Mouse (Mus musculus) MEL (cell line): Measurements from ENCODE around the gene Ly6g6d.

Source experiments
- EP300 ChIP-seq, 2 experiments: IDR thresholded peaks; 2 replicates each; pipeline ENCODE4 v1.6.1; 2011; ENCODE audit warnings: improper control_type of control experiment in 2 of 2, low read length in 2 of 2, low read depth in 1 of 2, mild to moderate bottlenecking in 1 of 2
- JUND ChIP-seq: IDR thresholded peaks from 2 replicates; pipeline ENCODE4 v1.6.1; 2011; ENCODE audit warnings: low read depth, mild to moderate bottlenecking, improper control_type of control experiment, low read length
- POLR2A ChIP-seq, 2 experiments: IDR thresholded peaks; 2 replicates each; pipeline ENCODE4 v1.6.1; 2011 to 2012; ENCODE audit warnings: low read length in 2 of 2, mild to moderate bottlenecking in 2 of 2, control low read depth in 1 of 2, improper control_type of control experiment in 1 of 2, low read depth in 1 of 2, moderate library complexity in 1 of 2; ENCODE audit not compliant: control insufficient read depth in 1 of 2, insufficient read depth in 1 of 2, poor library complexity in 1 of 2
- USF2 ChIP-seq, 2 experiments: IDR thresholded peaks; 2 replicates each; pipeline ENCODE4 v1.6.1; 2011 to 2012; ENCODE audit warnings: improper control_type of control experiment in 2 of 2, low read length in 2 of 2, borderline replicate concordance in 1 of 2, inconsistent platforms in 1 of 2, low read depth in 1 of 2, mild to moderate bottlenecking in 1 of 2; ENCODE audit not compliant: insufficient read depth in 1 of 2
- ZNF384 ChIP-seq: IDR thresholded peaks from 2 replicates; pipeline ENCODE4 v1.6.1; 2012; ENCODE audit warnings: low read depth, mild to moderate bottlenecking, inconsistent platforms, low read length, improper control_type of control experiment

DNA sequence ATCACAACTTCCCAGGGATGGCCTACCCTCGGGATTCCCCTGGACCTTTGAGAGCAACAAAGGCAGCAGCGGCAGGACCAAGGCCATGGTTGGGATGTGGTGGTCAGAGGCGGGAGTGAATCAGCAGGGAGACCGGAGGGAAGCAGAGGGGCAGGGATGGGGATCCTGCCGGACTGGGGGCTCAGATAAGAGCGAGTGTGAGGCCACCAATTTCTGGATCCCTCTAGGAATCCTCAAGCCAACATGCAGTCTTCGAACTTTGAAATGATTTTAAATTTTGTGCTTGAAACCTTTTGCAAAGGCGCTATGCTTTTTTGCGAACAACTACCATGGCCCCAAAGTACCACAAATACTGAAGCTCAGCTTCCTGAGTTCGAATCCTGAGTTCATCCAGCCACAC, 11.8 kb downstream of the Ly6g6d start, which contains the start of gene Mpig6b:
- TF ChIP-seq USF2 (IDR thresholded peaks at IDR 0.05; ENCODE audit: borderline replicate concordance in 1 of 2, insufficient read depth in 1 of 2, low read depth in 1 of 2, low read length in 2 of 2): no peak
- no peak for TF ChIP-seq ZNF384
- TF ChIP-seq EP300 (IDR thresholded peaks at IDR 0.05; ENCODE audit: low read depth in 1 of 2, low read length in 2 of 2): no peak
- no peak for TF ChIP-seq POLR2A (IDR thresholded peaks at IDR 0.05; ENCODE audit: control insufficient read depth in 1 of 2, insufficient read depth in 1 of 2, low read depth in 1 of 2, low read length in 2 of 2, poor library complexity in 1 of 2)
- TF ChIP-seq JUND: no peak
